Mouse (Mus musculus) mouse embryonic stem cell (cell line): ENCODE data around the gene Mfsd12.

Source experiments
- in situ Hi-C, 2 experiments: fragments of 300-500 bp; cut with MboI; formaldehyde crosslinking; loops; 1 replicate in 1 of 2; 3 replicates in 1 of 2; pipeline ENCODE4 v1.14.3; 2019 to 2020; ENCODE audit warnings: low sequenced_read_pairs in 2 of 2, low pct_unique_long_range_greater_than_20kb in 1 of 2, mixed read lengths in 1 of 2; ENCODE audit not compliant: unreplicated experiment in 1 of 2

Mfsd12 gene

GRCm38 (mm10) chr10:81326858-81327257 is 30.4 kb upstream of the Mfsd12 start:
- in situ Hi-C loops, result no loop called here

DNA sequence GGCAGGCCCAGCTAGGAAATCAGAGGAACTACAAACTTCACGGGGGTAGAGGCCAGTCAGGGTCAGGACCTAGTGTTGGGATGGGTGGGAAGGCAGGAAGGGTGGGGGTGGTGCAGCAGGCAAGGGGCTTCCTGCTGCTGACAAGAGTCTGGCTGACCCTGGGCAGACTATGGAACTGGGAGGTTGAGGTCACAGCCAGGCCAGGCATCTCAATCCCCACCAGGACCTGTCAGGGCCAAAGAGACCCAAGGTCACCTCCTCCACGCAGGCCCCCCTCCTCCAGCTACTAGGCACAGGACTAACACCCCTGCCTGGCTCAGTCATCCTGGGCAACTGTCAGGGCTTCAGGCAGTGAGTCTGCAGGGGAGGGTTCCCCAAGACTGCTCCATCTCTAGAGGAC is 29.3 kb upstream of the Mfsd12 start:
- in situ Hi-C loops, result no loop called here

DNA sequence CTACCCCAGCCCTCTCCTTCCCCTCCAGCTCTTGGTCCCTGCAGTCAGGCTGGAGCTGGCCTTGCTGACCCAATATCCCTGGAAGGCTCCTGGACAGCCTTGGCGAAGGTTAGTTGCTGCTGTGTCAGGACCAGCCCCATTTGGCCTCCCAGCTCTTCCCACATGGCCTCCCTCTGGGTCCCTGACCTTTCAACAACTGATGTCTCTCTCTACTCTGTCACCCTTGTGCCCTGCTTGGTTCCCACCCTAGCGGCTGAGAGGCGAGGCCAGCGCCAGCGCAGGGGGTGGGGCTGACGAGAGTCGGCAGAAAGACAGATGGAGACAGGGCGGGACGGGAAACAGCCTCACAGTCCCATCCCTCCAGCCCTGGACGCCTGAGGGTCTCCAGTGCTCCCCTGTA is 28.9 kb upstream of the Mfsd12 start, which contains the start of gene Tbxa2r:
Gene Tbxa2r (plus strand): TSS at position 346 of the 400 bp plus-strand sequence.
- in situ Hi-C loops, result no loop called here

- in situ Hi-C loops, result no loop called here
Measured at GRCm38 (mm10) chr10:81329194-81329975, 27.9 kb upstream of the Mfsd12 start.

DNA sequence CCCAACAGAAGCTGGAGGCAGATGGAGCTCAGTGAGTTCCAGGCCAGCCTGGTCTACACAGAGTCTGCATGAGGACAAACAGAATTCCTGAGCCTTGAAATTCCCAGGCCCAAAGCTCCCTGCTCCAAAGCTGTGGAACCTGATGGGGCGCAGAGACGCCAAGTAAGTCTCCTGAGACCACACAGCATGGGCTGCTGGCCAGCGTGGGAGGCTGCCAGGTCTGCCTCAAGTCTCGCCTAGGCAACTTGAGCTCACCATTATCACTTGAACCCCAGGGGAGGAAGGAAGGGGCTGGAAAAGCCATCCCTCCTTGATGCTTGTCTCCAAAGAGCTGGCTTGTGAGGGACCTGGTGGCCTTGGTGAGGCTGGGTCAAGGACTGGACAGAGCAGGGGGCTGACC is 27.3 kb upstream of the Mfsd12 start:
- in situ Hi-C loops, result no loop called here

DNA sequence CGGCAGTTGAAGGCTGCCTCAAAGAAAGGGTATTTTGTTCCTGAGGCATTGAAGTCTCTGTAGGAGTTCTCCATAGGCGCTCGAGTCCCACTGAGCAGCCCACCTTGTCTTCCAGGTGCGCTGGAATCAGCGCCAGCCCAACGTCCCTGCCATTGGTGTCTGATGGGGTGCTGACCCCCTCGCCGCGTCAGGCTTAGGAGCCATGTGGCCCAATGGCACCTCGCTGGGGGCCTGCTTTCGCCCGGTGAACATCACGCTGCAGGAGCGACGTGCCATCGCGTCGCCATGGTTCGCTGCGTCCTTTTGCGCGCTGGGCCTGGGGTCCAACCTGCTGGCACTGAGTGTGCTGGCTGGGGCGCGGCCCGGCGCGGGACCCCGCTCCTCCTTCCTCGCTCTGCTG is 25.0 kb upstream of the Mfsd12 start:
- in situ Hi-C loops, result no loop called here

GRCm38 (mm10) chr10:81334324-81334723 is 23.0 kb upstream of the Mfsd12 start:
- in situ Hi-C loops, result no loop called here

DNA sequence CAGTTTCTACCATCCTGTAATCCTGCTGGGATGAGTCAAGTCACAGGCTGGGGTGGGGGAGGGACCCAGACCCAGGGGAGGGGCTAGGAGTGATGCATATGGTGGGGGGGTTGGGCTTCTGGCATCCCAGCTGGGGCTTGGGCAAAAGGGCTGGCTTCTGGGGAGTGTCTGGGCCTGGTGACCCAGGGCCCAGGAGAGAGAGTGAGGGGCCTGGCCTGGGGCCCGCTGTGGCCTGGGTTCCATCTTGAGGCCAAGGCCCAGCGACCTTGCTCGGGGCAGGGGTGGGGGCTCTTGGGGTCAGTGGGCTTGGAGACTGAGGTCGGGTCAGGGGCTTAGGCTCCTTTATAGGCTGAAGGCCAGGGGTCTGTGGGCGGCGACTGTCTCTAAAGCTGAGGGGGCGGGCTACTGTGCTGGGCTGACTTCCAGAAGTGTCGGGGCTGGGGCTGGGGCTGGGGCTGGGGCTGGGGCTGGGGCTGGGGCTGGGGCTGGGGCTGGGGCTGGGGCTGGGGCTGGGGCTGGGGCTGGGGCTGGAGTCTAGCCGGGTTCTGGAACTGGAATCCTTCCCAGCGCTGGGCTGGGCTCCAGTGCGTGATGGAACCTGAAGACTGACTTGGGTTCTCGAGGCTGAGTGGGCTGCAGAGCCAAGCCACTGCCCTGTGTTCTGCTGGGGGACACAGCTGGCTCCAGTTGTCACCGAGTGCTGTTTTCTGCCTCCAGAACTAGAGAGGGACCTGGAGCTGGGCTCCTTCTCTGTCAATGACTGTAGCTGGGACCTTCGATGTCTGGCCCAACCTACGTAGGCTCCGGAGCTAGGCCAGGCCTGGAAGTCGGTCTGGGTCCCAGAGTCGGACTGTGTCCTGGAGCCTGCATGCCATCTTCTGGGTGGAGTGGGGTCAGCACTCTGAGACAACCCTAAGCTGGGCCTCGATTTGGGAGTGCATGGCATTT is 21.6 kb upstream of the Mfsd12 start:
- in situ Hi-C loops, result no loop called here

DNA sequence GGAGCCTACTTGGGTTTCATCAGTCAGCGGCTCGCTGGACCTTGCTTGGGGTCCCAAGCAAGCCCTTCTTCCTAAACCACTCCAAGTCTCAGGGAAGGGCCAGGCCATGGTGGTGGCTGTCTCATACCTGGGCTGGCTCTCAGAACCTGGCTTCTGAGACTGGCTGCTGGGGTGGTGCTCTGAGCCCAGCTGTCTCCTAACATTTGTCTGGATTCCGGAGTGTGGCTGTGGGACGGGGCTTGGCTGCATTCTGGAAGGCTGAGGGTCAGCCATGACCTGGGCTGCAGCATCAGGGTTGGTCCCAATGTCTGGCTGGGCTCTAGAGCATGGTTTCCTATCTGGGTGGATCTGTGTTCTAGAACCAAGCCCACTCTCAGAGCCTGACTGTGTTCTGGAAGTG is 20.7 kb upstream of the Mfsd12 start:
- in situ Hi-C loops, result no loop called here

DNA sequence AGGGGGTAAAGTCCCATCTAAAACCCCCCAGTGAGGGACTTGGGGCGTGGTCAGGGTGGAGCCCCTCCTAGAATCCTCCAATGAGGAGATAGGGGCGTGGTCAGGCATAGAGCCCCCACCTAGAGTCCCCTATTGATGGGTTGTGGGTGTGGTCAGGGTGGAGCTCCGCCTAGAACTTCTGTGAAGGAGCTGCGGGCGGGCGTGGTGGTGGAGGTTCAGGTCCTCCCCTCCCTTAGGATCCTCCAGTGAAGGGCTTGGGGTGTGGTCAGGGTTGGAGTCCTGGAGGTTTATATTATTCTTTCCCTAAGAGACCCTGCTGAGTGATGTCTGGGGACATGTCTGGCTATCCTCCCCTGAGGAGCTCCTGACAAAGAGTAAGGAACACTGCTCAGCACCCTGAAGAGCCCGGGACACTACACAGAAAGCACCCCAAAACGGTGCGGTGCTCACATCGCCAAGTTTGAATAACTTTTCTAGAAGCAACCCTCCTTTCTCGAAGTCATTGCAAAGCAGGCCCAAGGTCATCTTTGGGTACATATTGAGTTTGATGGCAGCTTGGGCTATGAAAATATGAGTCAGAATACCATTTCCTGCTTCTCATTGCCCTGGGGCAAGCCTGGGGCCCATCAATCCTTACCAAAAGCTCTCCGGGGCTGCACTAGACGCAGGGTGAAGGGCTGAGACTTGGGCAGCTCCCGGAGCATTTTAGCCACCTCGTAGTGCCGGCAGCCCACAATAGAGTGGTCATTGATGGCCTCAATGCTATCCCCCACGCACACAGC is 16.5 kb upstream of the Mfsd12 start:
- in situ Hi-C loops, result loop anchor here (5.0 to 10.0 kb wide), 3 partner anchors 53 to 136 kb away; partner anchors contain the start of gene Nmrk2 (in 1 of the 2)

GRCm38 (mm10) chr10:81341333-81341949 is 15.8 kb upstream of the Mfsd12 start:
- in situ Hi-C loops, result loop anchor here (5.0 to 10.0 kb wide), 3 partner anchors 54 to 137 kb away; partner anchors contain the start of gene Nmrk2 (in 1 of the 2)

GRCm38 (mm10) chr10:81342686-81343505 is 14.4 kb upstream of the Mfsd12 start, which contains the start of gene Gipc3:
Gipc3 (minus strand) TSS chr10:81343266.
- in situ Hi-C loops, result loop anchor here (5.0 to 10.0 kb wide), 3 partner anchors 56 to 138 kb away; partner anchors contain the start of gene Nmrk2 (in 1 of the 2)

- in situ Hi-C loops, result loop anchor here (5.0 to 10.0 kb wide), 3 partner anchors 57 to 140 kb away; partner anchors contain the start of gene Nmrk2 (in 1 of the 2)
Measured at GRCm38 (mm10) chr10:81344421-81345161, 12.7 kb upstream of the Mfsd12 start.

DNA sequence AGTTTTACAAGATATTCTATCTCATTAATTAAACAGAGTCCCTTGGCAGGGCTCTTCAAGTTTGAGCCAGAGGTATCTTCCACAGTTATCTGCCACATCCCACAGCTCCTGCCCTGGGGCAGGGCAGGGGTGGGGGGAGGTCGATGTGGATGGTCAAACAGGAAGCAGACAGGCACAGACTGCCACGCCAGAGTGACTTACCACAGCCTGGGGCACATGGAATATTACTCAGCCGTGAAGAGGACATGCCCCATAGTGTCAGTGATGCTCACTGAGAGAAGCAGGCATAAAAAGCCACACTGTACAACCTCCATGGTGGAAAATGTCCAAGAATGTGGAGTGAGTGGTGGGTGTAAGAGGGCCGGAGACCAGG is 12.1 kb upstream of the Mfsd12 start:
- in situ Hi-C loops, result loop anchor here in 1 of 2 experiments (10.0 kb wide), 2 partner anchors 60 to 140 kb away; partner anchors contain the start of gene Nmrk2

DNA sequence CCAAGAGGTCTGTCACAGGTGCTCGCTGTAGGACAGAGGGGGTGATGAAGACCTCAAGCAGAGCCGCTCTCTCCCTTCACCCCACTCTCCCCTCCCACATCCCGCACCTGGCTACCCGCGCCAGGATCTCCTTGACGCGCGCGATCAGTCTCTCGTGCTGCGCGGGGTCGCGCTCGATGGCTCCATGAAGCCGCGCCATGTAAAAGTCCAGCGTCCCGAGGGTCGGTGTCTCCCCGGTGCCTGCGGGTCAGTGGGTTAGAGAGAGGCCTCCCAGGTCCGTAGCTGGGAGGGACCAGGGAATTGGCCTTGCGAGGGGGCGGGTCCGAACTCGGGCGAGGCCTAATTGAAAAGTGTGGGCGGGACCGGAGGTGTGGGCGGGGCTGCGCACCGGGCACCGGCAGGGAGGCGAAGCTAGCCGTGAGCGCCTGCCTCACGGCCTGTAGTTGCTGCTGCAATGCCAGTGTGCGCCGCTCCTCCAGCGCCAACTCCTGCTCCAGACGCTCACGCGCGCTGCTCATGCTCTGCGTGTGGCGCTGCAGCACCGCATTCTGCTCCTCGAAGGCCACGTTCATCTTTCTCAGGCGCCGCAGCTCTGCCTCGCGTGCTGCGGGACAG is 10.7 kb upstream of the Mfsd12 start:
- in situ Hi-C loops, result loop anchor here in 1 of 2 experiments (10.0 kb wide), 2 partner anchors 62 to 142 kb away; partner anchors contain the start of gene Nmrk2

DNA sequence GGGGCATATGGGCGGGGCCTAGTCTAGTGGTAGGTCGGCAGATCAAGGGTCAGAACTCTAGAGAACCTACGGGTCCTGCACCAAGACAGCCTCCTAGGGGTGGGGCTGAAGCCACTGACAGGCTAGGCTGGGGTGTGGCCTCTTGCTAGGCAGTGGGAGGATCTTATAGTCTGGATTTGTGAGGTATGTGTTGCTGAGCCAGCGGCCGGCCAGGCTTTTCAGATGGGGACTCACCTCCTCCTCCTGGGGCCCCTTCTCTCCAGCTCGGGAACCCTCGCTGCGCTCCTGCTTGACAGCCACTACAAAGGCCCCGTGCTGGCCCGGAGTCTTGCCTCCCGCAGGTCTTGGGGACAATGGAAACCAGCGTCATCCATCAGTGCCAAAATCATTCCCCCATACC is 8.1 kb upstream of the Mfsd12 start:
- in situ Hi-C loops, result loop anchor here in 1 of 2 experiments (10.0 kb wide), 2 partner anchors 64 to 144 kb away; partner anchors contain the start of gene Nmrk2
